Mouse (Mus musculus) heart, postnatal 36 days (tissue): ENCODE measurements around the gene Mef2d. TPM values are rescaled to one million over a fixed set of nuclear protein-coding genes. Genes with fewer than 3 reads are reported as not detected.
A peak's percentile ranks its signal among the peaks of the same experiment; 100 is the strongest.
"Not testable (repeated sequence)": the region's sequence is repeated elsewhere in the genome, so short reads cannot be mapped to it uniquely, and the experiment has no call there.

Source experiments
- DNase-seq, 2 experiments: peaks; one replicate each; pipeline ENCODE4 v3.0.0; 2021 to 2022
- intact Hi-C: fragments of 180-260 bp; cut with DNase I; formaldehyde crosslinking; loops from one replicate; pipeline ENCODE4 v1.15.1; 2025
- total RNA-seq, 2 experiments: library from RNA; stranded (reverse); gene quantifications; 2 replicates each; pipeline ENCODE4 v1.2.3; 2021

Gene Mef2d
- total RNA-seq, 2 experiments from 2014 or later: 123 to 138 TPM

- DNase-seq: peak; percentile 69 to 73
- intact Hi-C loops: loop anchor here (2.0 to 5.0 kb wide), 2 partner anchors 31 to 51 kb away; partner anchors contain the start of gene Mef2d
Observed at GRCm38 (mm10) chr3:88173375-88173774, 31.2 kb downstream of the Mef2d start.

DNA sequence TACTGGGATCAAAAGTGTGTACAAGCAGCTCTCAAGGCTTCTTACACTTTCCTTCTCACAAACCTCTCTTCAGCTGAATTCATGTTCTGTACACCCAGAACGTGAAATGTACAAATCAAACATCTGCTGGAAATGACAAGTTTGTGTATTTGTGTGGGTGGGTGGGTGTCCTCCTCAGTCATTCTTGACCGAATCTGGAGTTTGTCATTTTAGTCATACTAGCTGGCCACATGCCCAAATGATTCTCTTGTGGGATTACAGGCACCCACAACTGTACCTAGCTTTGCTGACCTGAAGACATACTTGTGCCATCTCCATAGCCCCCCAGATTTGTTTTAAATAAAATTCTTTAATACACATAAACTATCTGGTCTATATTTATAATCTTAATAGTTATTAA, 32.7 kb downstream of the Mef2d start:
- no peak for DNase-seq
- intact Hi-C loops: loop anchor here (1.0 to 5.0 kb wide), 2 partner anchors 53 to 88 kb away; no protein-coding TSS in a partner anchor

GRCm38 (mm10) chr3:88177106-88177505, 34.9 kb downstream of the Mef2d start:
- no peak for DNase-seq
- intact Hi-C loops: no loop called here

GRCm38 (mm10) chr3:88177562-88178345, 35.6 kb downstream of the Mef2d start:
- DNase-seq: peak; percentile 98
- intact Hi-C loops: no loop called here

DNA sequence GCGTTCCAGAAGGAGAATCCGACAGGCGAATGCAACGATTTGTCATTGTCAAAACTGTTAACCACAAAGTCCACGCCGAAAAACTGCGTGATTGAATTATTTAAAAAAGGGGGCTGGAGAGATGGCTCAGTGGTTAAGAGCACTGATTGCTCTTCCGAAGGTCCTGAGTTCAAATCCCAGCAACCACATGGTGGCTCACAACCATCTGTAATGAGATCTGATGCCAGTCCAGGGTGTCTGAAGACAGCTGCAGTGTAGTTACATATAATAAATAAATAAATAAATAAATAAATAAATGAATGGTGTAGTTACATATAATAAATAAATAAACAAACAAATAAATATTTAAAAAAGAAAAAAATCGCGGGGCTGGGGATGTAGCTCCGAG, 36.2 kb downstream of the Mef2d start:
- intact Hi-C loops, DNase-seq: not testable (repeated sequence)

DNA sequence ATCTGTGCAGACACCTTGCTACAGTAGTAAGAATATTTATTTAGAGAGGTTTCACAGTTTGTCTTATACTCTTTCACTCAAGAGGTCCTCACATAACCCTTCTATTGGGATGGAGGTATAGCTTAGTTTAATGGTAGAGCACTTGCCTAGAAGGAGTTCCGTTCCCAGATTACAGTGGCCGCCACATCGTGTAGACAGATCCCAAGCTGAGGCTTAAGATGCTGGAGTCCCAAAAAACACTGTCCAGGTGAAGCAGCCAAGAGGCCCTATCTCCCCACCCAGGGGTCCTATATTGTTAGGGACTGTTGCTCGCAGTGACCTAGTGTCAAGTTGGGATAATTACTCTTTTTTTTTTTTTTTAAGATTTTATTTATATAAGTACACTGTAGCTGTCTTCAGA, 36.8 kb downstream of the Mef2d start:
- DNase-seq: no peak
- intact Hi-C loops: no loop called here

GRCm38 (mm10) chr3:88181374-88181773, 39.2 kb downstream of the Mef2d start:
- intact Hi-C loops: no loop called here
- DNase-seq: no peak

DNA sequence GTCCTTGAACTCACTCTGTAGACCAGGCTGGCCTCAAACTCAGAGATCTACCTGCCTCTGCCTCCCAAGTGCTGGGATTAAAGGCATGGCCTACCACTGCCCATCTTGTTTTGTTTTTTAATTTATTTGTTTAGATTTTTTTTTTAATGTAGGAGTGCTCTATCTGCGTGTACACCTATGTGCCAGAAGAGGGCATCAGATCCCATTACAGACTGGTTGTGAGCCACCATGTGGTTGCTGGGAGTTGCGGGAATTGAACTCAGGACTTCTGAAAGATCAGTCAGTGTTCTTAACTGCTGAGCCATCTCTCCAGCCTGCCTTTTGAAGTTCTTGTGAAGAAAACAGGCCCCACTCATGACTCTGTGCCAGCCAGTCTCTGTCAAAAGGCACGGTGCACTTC, 44.3 kb downstream of the Mef2d start:
- DNase-seq: no peak
- intact Hi-C loops: no loop called here

GRCm38 (mm10) chr3:88191146-88191545, 49.0 kb downstream of the Mef2d start:
- intact Hi-C loops: no loop called here
- no peak for DNase-seq

- no peak for DNase-seq
- intact Hi-C loops: loop anchor here (1.0 kb wide), 1 partner anchor 50 kb away; no protein-coding TSS in a partner anchor
Observed at GRCm38 (mm10) chr3:88191820-88192616, 49.8 kb downstream of the Mef2d start.

DNA sequence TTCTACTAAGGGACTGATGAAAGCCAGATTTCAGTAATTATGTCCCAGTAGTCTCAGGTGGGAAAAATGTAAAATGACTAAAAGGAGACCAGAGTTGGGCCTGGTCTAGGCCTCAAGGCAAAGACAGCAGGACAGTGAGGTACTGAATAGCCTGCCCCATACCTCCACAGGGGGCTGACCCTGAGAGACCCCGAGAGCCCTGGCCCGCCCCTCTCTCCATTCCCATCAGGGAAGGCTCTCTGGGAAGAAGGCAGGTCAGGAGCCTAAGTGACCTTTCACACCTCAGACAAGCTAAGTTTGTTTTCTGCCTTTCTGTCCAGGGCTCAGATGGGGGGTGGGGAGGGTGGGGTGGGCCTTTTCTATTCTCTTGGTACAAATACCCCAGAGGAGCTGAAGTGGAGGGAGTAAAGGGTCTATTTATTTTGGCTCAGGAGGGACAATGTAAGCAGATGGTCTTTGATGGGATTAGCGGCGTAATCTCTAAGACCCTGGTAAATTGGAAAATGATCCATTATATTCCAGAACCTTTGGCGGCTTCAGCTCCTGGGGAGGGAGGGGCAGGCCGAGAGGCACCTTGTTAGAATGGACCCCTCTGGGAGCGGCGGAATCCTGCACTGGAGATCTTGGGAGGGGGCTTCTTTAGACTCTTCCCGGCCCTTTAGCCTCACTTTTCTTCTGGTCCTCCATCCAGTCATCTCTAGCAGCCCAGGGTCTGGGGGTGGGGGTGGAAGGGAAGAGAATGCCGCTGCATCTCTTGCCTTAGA, 55.8 kb downstream of the Mef2d start:
- DNase-seq: no peak
- intact Hi-C loops: no loop called here

DNA sequence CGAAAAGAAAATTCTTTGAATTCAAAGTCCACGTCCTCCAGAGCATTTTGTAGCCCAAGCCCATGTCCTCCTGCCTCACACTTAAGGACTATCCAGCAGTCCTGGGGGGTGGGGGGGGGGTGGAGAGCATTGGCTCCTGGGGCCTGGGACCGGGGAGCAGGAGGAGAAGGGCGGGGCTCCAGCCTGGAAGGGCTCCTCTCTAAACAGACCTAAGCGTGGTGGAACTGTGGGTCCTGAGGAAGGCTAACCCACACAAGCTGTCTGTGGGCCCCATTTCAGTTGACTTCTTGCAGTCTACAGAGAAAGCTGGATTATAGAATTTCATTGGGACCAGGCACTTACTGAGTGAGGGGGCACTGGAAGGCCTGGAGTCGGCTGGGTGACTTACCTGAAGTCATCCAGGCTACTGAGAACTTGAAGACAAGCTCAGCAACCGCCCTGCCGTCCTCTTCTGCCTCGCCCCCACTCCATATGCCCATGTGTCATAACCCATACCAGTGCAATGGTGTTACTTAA, 56.4 kb downstream of the Mef2d start:
- intact Hi-C loops: no loop called here
- no peak for DNase-seq

DNA sequence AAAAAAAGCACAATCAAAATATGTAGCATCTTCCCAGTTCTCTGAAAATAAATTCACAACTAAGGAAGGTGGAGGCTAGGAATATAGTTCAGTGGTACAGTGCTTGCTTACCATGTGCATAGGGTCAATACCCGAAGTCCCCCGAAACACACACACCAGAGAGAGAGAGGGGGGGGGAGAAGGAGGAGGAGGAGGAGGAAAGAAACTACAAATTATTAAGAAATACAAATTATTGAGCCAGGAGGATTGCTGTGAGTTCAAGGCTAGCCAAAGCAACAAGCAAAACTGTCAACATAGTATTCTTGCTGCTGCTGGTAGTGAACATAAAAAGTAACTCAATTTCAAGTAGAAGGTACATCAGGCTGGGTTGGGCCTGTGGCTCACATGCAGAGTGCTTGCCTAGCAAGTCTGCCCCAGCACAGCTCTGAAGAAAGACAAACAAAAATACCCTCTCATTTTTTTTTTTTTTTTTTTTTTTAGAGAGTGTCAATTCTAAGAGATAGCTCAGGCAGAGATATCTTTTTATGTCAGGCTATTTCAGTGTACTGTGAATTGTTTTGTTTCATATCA, 57.5 kb downstream of the Mef2d start:
- intact Hi-C loops: no loop called here
- DNase-seq: no peak

DNA sequence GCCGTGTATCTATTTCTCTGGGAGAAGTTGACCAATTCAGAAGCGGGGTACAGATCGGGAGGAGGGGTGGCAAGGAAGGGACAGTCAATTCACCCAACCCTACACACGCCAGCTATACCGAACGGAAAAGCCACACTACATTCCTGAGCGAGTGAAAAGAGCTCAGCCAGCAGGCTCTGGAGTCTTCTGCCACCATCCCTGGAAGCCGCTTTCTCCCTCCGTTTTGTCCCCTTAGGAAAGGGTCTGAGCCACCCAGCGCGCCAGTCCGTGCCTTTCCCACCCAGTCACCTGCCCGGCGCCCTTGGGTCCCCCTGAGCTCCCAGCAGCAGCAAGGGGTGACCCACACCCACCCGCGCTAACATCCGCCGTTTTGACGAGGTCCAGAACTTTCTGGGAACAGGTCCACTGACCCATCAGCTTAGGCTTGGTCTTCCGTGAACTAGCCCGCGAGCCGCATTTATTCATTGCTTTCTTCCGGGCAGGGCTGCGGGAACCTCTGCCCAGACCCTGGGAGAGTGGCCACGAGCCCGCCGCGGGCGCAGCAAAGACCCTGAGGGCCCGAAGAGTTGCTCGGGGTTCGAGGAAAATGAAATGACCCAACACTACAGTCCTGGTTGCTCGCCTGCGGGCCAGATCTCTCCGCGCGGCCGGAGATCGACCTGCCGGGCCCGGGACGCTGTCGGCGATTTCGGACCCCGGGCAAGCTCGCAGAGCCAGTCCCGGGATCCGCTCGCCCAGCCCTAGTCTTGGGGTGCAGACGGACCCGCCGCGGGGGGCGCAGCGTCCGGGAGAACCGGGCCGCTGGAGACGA, 58.2 kb downstream of the Mef2d start:
- DNase-seq: no peak
- intact Hi-C loops: no loop called here

- no peak for DNase-seq
- intact Hi-C loops: no loop called here
Observed at GRCm38 (mm10) chr3:88200972-88201330, 58.8 kb downstream of the Mef2d start.

DNA sequence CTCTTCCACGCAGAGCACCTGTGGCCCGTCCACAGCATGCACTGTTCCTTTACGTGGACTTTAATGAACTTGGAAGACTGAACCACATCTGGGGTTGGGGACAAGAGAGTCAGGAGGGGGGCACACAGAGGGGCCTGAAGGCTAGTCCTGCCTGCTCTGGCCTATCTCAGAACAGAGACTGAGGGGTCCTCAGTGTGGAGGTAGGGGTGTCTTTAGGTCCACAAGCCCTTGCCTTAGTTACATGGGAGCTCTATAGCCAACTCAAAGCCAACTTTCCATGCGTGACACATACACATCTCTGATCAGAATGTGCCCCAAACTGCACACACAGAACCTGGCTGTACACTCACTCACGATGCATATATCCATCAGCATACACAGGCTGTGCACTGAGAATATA, 59.5 kb downstream of the Mef2d start:
- DNase-seq: no peak
- intact Hi-C loops: no loop called here

- DNase-seq: no peak
- intact Hi-C loops: no loop called here
Observed at GRCm38 (mm10) chr3:88202986-88203385, 60.8 kb downstream of the Mef2d start.

DNA sequence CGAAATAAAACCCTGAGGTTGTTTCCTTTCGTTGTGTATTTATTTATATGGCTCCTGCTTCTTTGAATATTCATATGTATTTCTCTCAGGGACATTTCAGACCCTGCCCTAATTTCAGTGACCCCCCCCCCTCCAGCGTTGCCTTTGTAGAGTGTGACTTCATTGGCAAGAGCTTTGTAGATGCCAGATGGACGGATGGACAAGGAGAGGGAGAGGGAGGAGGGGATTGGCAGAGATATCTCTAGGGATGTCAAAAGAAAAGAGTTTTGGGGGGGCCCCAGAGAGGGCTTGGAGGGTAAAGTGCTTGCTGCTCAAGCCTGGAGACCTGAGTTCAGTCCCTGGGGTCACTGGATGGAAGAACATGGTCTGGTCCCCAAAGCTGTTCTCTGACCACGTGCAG, 61.3 kb downstream of the Mef2d start:
- intact Hi-C loops: no loop called here

DNA sequence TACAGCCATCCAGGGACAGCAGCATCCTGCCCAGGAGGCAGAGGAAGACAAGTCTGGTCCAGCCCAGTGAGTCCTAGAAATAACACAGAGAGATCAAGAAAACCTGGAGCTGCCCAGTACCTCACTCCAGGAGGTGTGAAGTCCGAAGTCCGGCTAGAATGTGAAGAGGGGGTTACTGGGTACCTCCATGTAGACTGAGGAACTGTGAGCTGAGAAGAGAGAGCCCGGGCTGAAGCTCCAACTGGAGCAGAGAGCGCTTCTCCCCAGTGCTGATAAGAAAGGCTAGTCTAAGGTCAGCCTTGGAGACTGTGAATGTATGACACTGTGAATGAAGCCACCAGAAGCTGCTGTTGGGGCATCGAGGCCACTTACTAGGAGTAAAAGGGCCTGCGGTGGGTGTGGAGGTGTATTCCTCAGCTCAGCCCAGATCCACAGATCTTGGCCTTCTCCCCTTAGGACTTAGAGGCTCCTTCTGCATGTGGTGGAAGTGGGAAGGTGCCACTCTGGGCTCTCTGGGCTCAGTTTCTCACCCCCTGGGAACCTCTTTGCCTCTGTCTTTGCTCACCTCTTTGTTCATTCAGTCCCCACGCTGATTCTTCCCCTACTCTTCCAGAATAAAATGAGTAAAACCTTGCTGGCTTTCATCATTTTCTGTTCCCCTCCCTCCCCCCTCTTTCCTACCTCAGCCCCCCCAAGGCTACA, 62.0 kb downstream of the Mef2d start:
- DNase-seq: no peak
- intact Hi-C loops: no loop called here

More for the DNA sequence above, 61.3 kb downstream of the Mef2d start:
- DNase-seq: no peak
